Mouse (Mus musculus): ENCODE data around the gene Nme4. TPM values are rescaled to one million over a fixed set of nuclear protein-coding genes. Genes with fewer than 3 reads are reported as not detected.

The Nme4 gene
- polyA plus RNA-seq, 1 experiment from 2014 or later, result 58.8 TPM

DNA sequence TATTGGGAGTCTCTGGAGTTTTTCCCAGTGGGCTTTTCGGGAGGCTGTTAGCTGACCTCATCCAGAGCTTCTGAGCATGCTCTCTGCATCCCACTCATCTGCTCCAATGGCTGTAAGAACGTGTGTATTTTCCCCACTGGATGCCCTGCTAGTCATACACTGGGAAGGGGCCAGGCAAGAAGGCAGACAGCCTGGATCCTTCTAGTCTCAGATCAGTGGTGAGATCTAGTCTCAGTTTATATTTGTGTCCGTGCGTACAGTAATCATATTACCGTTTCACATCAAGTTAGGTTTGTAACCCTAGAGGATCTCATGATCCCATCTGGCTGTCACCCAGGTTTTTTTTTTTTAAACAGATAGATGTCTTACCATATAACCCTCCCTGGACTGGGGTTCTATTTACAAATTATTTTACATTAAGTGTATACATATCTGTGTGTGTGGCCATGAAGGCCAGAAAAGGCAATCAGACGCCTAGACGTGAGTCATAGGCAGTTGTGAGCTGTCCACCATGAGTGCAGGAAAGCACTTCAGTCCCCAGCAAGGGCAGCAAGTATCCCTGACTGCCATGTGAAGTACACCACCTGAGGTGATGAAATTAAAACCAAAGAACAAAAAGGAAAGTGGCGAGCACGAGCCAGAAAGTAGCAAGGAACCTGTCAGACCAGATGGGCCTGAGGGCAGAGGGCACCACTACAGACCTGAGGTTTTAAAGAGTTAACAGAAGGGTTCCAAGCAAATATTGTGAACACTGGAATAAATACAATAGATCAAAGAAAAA, 37.4 kb downstream of the Nme4 start:
- H3K36me3 ChIP-seq, result no peaks in the 10 kb centered on the region
- no peak overlapping the region for H3K4me3 ChIP-seq (replicated peaks)
- H3K9me3 ChIP-seq (replicated peaks), result no peaks in the 10 kb centered on the region
- WGBS (ENCODE audit: insufficient replicate concordance), result 74% methylated on average over 9 of the region's 9 CpGs
- DNase-seq, result no peak
- ATAC-seq (ENCODE audit: low read depth), result no peak
- H3K27me3 ChIP-seq, result peaks cover 9% of the 10 kb centered on the region; the same call in 1 of the 2 replicates
- no peak overlapping the region for H3K9ac ChIP-seq
- no peak overlapping the region for H3K4me2 ChIP-seq
- peaks cover 12% of the 10 kb centered on the region for H3K4me1 ChIP-seq (replicated peaks)
- no peak overlapping the region for H3K27ac ChIP-seq

DNA sequence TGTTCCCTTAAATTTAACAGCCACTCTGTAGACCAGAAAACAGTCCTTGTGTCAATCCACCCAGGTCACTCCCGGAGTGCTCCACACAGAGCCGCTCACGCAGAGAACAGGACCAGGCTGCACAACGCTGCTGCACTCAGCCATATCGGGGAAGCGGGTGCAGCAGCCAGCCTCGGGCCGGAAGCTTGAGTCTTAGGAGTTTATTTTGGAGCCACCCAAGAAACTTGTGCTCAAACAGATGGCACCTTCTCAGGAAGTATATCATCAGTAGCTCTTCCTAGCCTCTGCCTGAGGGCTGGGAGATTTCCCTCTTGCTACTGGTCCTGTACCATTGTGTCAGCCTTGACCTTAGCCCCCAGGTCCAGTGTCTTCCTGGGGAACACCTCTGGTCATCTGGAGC, 38.1 kb downstream of the Nme4 start:
- DNase-seq, result no peak
- no peak for ATAC-seq (ENCODE audit: low read depth)

DNA sequence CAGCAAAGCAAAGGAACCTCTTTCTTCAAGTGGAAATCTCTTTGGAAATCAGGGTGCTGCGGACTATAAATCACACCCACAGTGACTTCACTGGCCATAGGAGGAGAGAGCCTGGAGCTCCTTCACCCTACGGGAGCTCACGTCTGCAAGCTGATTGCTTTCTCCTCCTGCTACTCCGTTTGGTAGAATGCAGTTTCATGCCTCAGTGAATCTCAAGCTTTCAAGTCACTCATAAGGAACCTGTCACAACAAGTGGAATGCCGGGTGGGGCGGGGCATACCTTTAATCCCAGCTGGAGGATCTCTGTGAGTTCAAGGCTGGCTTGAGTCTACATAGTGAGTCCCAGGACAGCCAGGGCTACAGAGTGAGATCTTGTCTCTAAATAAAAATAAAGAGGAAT, 40.2 kb downstream of the Nme4 start:
- H3K36me3 ChIP-seq, result no peaks in the 10 kb centered on the region
- no peak for ATAC-seq (ENCODE audit: low read depth)
- 63% methylated on average over 6 of the region's 6 CpGs for WGBS (ENCODE audit: insufficient replicate concordance)
- peaks cover 9% of the 10 kb centered on the region; the same call in 1 of the 2 replicates for H3K27me3 ChIP-seq
- H3K4me3 ChIP-seq (replicated peaks), result no peak overlapping the region
- H3K4me1 ChIP-seq (replicated peaks), result peaks cover 15% of the 10 kb centered on the region
- H3K9me3 ChIP-seq (replicated peaks), result no peaks in the 10 kb centered on the region
- no peak overlapping the region for H3K9ac ChIP-seq
- H3K27ac ChIP-seq, result no peak overlapping the region
- no peak for DNase-seq
- no peak overlapping the region for H3K4me2 ChIP-seq

More for the DNA sequence above, 38.1 kb downstream of the Nme4 start:
- Histone ChIP-seq H3K4me2 (no peak overlapping the region), H3K27me3 (peaks cover 9% of the 10 kb centered on the region; the same call in 1 of the 2 replicates), H3K36me3 (no peaks in the 10 kb centered on the region), H3K9me3 (replicated peaks) (no peaks in the 10 kb centered on the region), H3K9ac (no peak overlapping the region), H3K27ac (no peak overlapping the region), H3K4me3 (replicated peaks) (no peak overlapping the region), H3K4me1 (replicated peaks) (peaks cover 12% of the 10 kb centered on the region)
- 75% methylated on average over 8 of the region's 8 CpGs for WGBS (ENCODE audit: insufficient replicate concordance)

DNA sequence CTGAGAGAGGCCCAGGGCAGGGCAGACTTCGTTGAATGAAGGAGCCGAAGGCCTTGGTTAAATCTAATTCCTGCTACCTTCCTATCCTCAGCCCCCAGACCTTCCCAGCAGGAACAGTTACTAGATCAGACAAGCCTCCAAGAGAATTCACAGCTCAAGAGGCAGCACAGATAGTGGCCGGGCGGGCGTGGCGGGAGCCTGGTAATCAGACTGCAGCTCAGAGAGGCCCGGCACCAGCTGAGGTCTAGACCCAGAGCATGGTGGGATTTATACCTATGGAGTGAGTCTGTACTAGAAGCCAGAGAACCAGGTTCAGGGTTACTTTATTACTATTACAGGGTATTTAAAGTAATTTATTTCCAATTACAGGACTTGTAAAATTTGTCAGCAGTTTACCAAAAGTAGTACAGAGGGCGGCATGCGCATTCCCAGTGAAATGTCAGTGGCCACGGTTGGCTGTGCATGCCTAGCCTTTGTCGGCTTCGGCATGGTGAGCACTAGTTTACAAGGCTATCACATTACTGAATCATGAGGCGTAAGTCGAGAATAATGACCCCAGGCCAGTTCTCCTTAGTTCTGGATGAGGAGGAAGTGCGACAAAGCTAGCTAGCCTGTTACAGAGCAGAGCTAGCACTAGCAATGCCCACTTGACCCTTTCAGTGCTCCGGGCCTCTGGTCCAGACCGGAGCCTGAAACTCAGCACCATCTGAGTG, 41.1 kb downstream of the Nme4 start:
- no peaks in the 10 kb centered on the region for H3K9me3 ChIP-seq (replicated peaks)
- H3K36me3 ChIP-seq, result no peaks in the 10 kb centered on the region
- peak; percentile 29 for DNase-seq
- peaks cover 9% of the 10 kb centered on the region; the same call in 1 of the 2 replicates for H3K27me3 ChIP-seq
- ATAC-seq (ENCODE audit: low read depth), result peak; percentile 65
- H3K4me1 ChIP-seq (replicated peaks), result peaks cover 15% of the 10 kb centered on the region
- no peak overlapping the region for H3K9ac ChIP-seq
- H3K4me3 ChIP-seq (replicated peaks), result no peak overlapping the region
- H3K4me2 ChIP-seq, result no peak overlapping the region
- H3K27ac ChIP-seq, result no peak overlapping the region
- WGBS (ENCODE audit: insufficient replicate concordance), result 49% methylated on average over 17 of the region's 17 CpGs

DNA sequence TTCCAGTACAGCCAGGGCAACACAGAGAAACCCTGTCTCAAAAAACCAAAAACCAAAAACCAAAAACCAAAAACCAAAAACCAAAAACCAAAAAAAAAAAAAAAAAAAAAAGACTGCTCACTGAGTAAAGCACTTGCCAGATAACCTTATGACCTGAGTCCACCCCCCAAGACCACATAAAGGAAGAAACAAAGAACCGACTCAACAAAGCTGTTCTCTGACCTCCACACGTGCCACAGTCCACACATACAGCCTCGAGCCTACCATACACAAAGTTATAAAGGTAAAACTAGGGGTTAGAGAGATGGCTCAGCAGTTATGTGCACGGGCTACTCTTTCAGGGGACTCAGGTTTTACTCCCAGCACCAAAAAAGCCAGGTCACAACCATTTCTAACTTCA, 42.7 kb downstream of the Nme4 start:
- Histone ChIP-seq H3K4me3 (replicated peaks) (no peak overlapping the region), H3K27me3 (peaks cover 9% of the 10 kb centered on the region; the same call in 1 of the 2 replicates), H3K27ac (no peak overlapping the region), H3K36me3 (no peaks in the 10 kb centered on the region), H3K9me3 (replicated peaks) (no peaks in the 10 kb centered on the region), H3K4me2 (no peak overlapping the region), H3K4me1 (replicated peaks) (peaks cover 15% of the 10 kb centered on the region), H3K9ac (no peak overlapping the region)
- ATAC-seq (ENCODE audit: low read depth), result no peak
- no peak for DNase-seq
- WGBS (ENCODE audit: insufficient replicate concordance), result 58% methylated on average over 4 of the region's 4 CpGs

DNA sequence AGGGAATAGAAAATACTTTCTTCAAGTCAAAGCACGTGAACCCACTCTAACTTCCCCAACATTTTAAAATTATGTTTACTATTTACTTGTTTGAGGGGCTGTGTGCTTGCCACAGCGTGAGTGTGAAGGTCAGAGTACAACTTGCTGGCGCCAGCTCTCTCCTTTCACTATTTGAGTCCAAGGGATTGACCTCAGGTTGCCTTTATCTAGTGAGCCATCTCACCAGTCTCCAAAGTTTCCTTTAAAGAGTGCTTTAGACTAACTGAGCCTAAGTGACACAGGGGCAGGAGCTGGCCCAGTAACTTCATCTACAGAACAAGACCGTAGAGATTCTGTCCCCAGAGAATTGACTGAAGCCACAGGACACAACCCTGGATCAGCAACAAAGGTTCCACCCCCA, 43.3 kb downstream of the Nme4 start:
- Histone ChIP-seq H3K4me2 (no peak overlapping the region), H3K9me3 (replicated peaks) (no peaks in the 10 kb centered on the region), H3K27ac (no peak overlapping the region), H3K4me1 (replicated peaks) (peaks cover 15% of the 10 kb centered on the region), H3K9ac (no peak overlapping the region), H3K36me3 (no peaks in the 10 kb centered on the region), H3K27me3 (peaks cover 9% of the 10 kb centered on the region; the same call in 1 of the 2 replicates), H3K4me3 (replicated peaks) (no peak overlapping the region)
- ATAC-seq (ENCODE audit: low read depth), result no peak
- WGBS (ENCODE audit: insufficient replicate concordance), result 67% methylated on average over 4 of the region's 4 CpGs
- DNase-seq, result no peak

DNA sequence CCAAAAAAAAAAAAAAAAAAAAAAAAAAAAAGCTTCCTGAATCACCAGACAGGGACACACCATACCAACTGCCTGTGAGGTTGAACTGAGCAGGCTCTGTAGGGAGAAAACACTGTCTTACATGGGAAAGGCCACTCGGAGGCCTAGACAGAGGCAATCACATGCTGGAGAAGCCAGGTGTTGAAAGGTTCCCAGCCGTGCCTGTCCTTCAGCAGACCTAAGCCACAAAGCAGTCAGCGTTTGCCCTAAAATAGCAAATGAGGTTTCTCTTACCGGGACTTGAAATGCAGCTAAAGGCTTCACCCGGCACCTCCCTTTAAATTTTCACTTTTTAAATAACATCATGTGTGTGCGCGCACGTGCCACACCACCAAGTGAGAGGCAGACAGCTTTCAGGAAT, 47.3 kb downstream of the Nme4 start:
- 0 out of 2 replicates have a peak, but pooled peaks cover 3% of the 10 kb centered on the region for H3K27me3 ChIP-seq
- no peak overlapping the region for H3K9ac ChIP-seq
- no peak overlapping the region for H3K4me3 ChIP-seq (replicated peaks)
- H3K9me3 ChIP-seq (replicated peaks), result no peaks in the 10 kb centered on the region
- 0 out of 2 replicates have a peak, but pooled peaks cover 6% of the 10 kb centered on the region for H3K4me1 ChIP-seq (replicated peaks)
- H3K27ac ChIP-seq, result no peak overlapping the region
- H3K36me3 ChIP-seq, result no peaks in the 10 kb centered on the region
- DNase-seq (no peak), ATAC-seq (ENCODE audit: low read depth) (no peak)
- 75% methylated on average over 8 of the region's 8 CpGs for WGBS (ENCODE audit: insufficient replicate concordance)
- no peak overlapping the region for H3K4me2 ChIP-seq

DNA sequence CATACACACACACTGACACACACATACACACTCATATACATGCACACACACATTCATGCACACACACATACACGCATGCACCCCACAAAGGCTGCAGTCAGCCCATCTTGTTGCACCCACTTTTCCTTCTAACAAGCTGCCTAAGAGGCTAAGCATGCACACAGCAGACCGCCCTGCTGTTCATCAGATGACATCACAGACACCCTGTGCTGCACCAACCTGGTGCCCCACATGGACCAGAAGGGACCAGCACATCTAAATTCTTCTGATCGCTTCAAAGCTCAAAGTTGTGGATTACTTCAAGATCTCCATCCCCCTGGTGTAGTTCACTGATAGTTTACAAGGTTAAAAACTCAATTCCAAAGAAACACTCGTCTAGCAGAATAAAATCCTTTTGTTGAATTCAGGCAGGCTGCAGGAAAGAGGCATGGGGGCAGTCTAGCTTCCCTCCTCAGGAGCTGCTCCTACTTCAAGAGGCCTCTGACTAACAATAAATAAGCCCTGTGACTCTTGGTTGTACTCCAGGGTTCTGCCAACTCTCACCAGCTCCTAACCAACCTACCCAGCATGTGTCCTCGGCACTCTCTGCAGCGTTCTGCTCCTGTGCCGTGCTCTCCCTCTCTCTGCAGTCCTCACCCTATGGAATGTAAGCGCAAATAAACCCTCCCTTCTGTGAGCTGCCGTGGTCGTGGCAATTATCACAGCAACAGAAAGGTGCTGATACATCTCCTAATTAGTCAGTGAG, 49.0 kb downstream of the Nme4 start:
- Histone ChIP-seq H3K4me1 (replicated peaks) (0 out of 2 replicates have a peak, but pooled peaks cover 5% of the 10 kb centered on the region), H3K4me3 (replicated peaks) (no peak overlapping the region), H3K4me2 (no peak overlapping the region), H3K9ac (no peak overlapping the region), H3K36me3 (no peaks in the 10 kb centered on the region), H3K27me3 (0 out of 2 replicates have a peak, but pooled peaks cover 3% of the 10 kb centered on the region), H3K27ac (no peak overlapping the region), H3K9me3 (replicated peaks) (no peaks in the 10 kb centered on the region)
- no peak for ATAC-seq (ENCODE audit: low read depth)
- 51% methylated on average over 10 of the region's 10 CpGs for WGBS (ENCODE audit: insufficient replicate concordance)
- no peak for DNase-seq

DNA sequence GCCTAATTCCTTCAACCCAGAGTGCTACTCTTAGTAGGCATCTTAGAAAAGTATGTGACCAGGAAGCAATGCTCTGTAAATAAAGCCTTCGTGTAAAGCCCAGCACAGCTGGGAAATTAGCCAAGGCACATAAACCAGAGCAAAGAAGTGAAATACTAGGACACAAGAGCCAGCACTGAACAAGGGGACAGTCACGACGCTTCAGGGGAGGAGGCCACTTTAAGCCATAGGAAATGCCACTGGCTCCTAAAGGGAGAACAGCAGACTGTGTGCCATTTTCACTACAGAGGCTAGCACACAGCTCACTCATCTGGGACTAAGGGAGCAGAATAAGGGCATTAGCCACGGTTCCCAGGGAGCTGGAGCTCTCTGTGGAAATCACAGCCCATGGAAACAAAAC, 50.1 kb downstream of the Nme4 start:
- DNase-seq, result no peak
- Histone ChIP-seq H3K9ac (no peak overlapping the region), H3K36me3 (no peaks in the 10 kb centered on the region), H3K27me3 (0 out of 2 replicates have a peak, but pooled peaks cover 3% of the 10 kb centered on the region), H3K4me3 (replicated peaks) (no peak overlapping the region), H3K4me1 (replicated peaks) (0 out of 2 replicates have a peak, but pooled peaks cover 4% of the 10 kb centered on the region), H3K9me3 (replicated peaks) (no peaks in the 10 kb centered on the region), H3K4me2 (no peak overlapping the region), H3K27ac (no peak overlapping the region)
- ATAC-seq (ENCODE audit: low read depth), result no peak
- WGBS (ENCODE audit: insufficient replicate concordance), result 61% methylated on average over 4 of the region's 4 CpGs

DNA sequence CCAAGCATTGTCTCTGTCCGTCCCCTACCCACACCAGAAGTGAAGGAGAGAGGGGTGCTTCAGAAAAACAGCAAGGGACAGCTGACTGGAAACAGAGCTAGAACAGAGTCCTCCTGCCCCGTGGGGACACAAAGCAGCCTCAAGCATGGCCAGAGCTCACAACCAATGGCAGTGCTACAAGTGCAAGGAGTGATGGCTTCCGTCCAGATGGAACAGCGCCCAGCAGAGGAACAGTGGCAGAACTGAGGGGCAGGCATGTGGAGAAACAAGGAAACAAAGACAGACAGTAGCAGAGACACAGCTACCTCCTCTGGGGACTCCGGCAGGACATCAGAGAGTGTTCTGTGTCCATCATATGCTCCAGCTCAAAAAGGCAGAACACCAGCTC, 52.2 kb downstream of the Nme4 start:
- no peak for DNase-seq
- no peak overlapping the region for H3K27ac ChIP-seq
- 56% methylated on average over 5 of the region's 5 CpGs for WGBS (ENCODE audit: insufficient replicate concordance)
- H3K9ac ChIP-seq, result no peak overlapping the region
- H3K4me2 ChIP-seq, result no peak overlapping the region
- H3K9me3 ChIP-seq (replicated peaks), result no peaks in the 10 kb centered on the region
- H3K4me3 ChIP-seq (replicated peaks), result no peak overlapping the region
- ATAC-seq (ENCODE audit: low read depth), result no peak
- no peaks in the 10 kb centered on the region for H3K36me3 ChIP-seq
- 0 out of 2 replicates have a peak, but pooled peaks cover 3% of the 10 kb centered on the region for H3K27me3 ChIP-seq
- 0 out of 2 replicates have a peak, but pooled peaks cover 4% of the 10 kb centered on the region for H3K4me1 ChIP-seq (replicated peaks)
